Mouse (Mus musculus) monocyte, adult 2 months (primary cell): ENCODE measurements around the gene 1110051M20Rik.

ENCODE experiments used
- DNase-seq, 2 experiments: peaks; one replicate each; pipeline ENCODE4 v3.0.0; 2022; ENCODE audit warnings: low spot score in 2 of 2, low read depth in 1 of 2

Gene 1110051M20Rik

DNA sequence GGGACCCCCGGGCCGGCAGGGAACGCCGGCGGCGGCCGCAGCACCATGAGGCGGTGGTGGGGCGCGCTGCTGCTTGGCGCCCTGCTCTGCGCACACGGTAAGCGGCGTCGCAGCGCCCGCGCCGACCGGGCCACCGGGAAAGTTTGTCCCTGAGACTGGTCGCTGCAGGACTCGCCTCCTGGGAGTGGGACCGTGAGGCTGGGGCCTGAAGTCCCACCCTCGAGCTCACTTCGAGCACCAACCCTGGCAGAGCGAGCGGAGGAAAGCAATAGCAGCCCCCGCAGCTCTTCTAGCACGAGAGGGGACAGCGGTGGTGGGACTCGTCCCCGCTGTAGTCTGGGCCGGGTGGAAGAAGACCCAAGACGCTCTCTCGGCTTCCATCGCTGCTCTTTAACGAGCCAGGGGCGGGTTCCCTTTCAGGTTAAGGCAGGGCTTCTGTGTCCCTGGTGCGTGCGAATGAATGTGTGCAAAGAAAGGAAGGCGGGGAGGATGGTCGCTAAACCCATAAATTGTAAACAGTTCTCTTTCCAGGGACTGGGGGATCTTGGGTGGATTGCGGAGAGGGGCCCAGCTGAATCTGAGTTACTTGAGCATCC is 13.2 kb upstream of the 1110051M20Rik start:
- no peak for DNase-seq

DNA sequence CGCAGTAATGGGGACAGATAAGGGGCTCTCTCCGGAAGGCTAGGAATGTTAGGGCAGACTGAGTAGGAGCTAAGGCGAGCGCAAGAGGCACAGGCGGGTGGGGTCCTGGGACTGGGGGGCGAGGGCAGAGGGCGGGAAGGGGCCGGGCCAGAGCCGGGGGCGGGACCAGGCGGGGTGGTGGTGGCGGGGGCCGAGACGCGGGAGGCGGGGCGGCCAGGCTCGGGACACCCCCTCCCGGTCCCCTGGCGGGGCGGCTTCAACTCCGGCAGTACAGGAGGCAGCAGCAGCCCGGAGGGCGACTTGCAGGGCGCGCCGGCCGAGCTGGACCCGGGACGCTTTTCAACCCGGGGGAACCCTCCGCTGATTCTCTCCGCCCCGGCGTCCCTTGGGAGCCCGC is 12.8 kb upstream of the 1110051M20Rik start, which contains the start of gene Lrp4:
Lrp4 (plus strand) TSS at position 253 of the 397 bp plus-strand sequence.
- no peak for DNase-seq

DNA sequence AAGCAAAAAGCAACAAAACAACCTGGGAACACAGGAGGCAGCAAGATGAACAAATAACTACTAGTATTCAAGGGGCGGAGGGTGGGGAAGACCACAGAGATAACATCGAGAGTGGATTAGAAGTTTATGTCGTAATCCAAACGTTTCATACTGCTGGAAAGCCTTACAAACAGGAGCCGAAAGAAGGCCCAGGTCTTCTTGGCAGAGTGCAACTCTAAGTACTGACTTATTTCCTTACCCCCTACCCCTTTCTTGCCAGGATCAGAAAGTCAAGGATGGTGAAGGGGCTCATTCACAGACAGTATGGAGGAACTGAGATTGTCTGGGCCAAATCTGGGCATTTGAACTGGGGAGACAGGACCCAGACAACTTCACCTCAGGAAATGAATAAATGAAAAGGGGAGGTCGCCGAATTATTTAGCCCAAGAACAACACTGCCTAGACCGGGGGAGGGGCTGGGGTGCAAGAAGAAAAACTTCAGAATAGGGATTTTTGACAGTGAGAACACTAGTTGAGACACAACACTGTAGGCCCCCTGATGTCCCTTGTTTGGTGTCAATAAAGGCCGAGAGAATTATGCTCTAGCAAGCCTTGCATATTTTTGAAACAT is 12.1 kb upstream of the 1110051M20Rik start:
- no peak for DNase-seq

DNA sequence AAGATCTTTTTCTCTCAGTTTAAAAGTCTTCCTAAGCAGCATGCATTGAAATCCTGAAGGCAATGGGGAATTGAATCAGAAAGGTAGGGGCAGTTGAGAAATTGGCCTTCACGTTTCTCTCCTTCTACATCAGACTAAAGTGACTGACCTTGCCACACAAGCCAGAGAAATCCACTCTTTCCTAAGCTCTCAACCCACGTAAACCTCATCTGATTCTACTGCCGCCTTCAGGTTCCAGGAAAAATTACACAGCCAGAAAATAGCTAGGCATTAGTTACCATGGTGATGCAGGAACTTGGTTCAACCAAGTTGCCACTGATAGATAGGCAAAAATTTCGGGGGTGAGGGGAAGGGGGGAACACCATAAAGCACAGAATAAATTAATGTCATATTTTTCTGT is 11.3 kb upstream of the 1110051M20Rik start:
- no peak for DNase-seq

GRCm38 (mm10) chr2:91454434-91454833 is 9.9 kb upstream of the 1110051M20Rik start:
- DNase-seq = no peak

GRCm38 (mm10) chr2:91453231-91454075 is 8.9 kb upstream of the 1110051M20Rik start:
- DNase-seq = no peak

GRCm38 (mm10) chr2:91452658-91453057 is 8.2 kb upstream of the 1110051M20Rik start:
- DNase-seq = no peak

- no peak for DNase-seq
These were observed 5.8 kb upstream of the 1110051M20Rik start for GRCm38 (mm10) chr2:91450316-91450715.

GRCm38 (mm10) chr2:91449662-91450061 is 5.2 kb upstream of the 1110051M20Rik start:
- DNase-seq = no peak

- no peak for DNase-seq
These were observed 2.3 kb downstream of the 1110051M20Rik start for GRCm38 (mm10) chr2:91442241-91442640.

- DNase-seq = no peak
These were observed 2.8 kb downstream of the 1110051M20Rik start for GRCm38 (mm10) chr2:91441715-91442114.

DNA sequence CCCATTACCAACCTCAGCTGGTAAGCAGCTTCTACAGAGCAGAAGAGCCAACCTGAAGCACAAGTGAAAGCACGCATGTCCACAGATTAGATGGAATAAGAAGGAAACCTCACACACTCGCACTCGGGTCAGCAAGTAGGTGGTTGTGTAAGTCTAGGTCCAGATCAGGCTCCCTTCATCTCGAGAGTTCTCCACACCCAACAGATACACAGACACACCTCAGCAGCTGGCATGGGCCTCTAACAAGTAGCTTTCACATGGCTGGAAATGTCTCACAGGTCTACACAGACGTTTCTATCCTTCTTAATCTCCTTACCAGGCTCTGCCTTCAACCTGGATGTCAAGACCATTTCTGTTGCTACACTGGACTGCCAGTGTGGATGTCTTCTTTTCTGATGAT is 3.8 kb downstream of the 1110051M20Rik start:
- DNase-seq = no peak

DNA sequence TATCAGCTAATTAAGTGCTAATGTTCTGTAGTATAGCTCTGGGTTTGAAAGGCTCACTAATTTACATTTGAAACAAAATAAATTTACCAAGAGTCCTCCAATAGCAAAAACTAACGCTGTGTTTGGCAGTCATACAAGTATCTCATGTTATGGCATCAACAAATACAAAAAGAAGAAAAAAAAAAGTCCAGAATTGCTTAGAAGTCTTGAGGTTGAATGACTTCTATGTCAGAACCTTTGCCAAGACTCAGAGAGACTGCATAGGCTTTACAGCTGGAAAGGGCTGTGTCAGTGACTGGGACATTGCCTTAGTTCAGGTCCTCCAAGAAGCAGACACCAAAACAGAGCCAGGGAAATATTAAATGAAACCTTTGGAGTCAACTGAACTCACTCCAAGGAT is 4.6 kb downstream of the 1110051M20Rik start:
- no peak for DNase-seq

- no peak for DNase-seq
These were observed 5.2 kb downstream of the 1110051M20Rik start for GRCm38 (mm10) chr2:91439271-91439670.

GRCm38 (mm10) chr2:91437116-91437815 is 7.2 kb downstream of the 1110051M20Rik start:
- DNase-seq = no peak

DNA sequence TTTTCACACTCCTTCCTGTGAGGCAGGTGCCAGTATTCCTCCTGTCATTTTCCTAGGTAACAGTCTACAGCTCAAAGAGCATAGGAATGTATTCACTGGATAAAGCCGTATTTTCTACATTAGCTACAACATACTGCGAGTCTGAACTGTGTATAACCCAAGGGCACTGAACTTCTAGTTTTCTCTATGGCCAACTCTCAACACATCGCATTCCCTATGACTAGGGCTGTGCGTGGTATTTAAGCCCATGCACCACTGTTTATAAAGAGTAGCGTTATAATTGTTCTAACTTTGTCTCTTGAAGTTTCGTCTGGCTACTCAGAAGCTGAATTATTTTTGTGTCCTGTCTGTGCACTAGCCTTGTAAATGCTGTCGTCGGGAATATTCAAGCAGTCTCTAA is 7.8 kb downstream of the 1110051M20Rik start:
- no peak for DNase-seq

DNA sequence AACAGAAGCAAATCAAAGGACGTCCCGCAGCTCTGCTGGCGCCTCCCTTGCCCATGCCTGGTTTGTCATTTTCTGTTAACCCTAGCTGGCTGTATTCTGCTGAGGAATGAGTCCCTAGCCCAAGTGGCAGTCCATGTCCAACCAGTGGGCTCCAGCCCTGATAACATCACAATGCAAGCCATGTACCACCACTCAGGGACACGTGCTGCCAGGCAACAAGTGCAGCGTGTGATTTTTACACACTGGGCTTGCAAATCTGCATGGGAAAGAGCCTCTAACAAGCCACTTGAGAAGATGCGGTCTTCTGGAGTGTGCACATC is 13.9 kb downstream of the 1110051M20Rik start:
- DNase-seq = no peak

DNA sequence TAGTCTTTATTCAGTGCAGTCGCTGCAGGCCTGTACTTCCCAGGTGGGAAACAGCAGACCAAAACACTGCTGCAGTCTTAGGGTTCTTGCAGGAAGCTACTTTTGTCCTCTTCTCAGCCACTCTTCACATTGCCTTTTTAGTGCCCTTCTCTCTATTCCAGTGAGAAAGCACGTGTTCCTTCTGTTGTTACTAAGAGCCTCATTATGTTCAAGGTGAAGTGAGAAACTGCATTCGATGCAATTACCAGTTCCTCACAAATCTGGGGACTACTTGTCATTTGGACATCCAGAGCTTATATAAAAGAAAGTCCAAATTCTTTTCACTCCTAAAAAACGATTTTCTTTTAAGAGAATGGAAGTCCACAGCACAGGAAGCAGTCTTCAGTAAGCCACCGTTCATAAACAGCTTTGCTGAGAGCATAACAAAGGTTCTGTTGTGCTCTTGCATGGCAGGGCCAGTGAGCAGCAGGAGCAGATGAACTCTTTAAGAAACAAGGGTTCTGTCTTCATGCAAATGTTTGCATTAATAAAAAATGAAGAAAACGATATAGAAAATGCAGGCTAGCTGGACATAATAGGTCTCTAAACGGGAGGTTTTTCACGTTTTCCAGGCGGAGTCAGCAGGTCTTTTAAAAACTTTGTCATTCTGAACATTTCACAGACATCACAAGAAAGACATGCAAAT is 14.4 kb downstream of the 1110051M20Rik start:
- no peak for DNase-seq

DNA sequence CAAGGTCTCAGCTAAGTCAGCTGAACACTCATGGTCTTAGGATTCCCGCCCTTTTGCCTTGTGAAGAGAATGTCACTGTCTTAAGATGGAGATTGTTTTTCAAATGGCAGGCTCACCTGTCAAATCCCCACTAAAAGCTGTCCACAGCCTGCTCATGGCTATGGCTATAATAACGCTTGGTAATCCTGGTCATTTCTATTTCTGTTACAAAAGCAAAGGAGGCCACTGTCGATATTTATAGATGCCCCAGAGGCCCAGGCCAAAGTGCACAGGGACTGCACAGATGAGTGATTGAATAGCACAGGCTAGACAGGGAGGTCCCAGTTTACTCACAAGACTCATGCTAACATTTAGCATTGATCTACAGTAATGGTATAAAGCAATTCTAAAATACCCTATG is 15.4 kb downstream of the 1110051M20Rik start:
- no peak for DNase-seq

GRCm38 (mm10) chr2:91426321-91426720 is 18.2 kb downstream of the 1110051M20Rik start:
- no peak for DNase-seq

DNA sequence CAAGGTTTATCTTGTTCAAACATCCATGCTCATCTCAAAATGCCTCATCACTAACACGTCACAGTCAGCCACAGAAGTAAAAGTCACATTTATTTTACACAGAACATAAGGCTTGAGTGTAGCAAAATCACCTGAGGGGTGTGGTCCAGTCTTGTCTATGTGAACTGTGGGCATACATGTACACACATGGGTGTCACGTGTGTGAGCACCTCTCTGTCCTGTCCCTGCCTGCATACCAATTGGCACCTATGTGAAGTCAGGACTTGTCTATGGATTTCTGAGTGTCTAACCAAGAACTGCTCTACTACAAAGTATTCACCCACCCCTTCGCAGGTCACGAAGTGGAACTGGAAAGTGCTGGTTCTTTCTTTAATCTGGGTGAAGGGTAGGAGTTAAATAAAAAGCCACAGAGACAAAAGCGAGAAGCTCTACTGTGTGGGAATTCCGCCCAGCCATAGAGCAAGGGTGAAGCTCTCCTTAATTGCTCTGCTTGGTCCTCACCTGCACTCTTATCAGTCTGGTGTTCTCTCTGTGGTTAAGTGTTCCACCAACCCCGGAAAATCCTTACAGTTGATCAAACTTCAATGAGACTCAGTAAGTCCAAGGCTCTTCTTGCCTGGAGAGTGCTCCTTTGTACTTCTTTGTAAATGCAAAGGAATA is 20.3 kb downstream of the 1110051M20Rik start:
- no peak for DNase-seq
